Comparison of ENCODE assay signal across 11 mouse cellular contexts in genomic region chr8:108743238-108743637, GRCm38 (mm10).
DNase-seq lines count a peak whose midpoint lies in the region; ATAC-seq and TF ChIP-seq lines count a peak whose summit lies in the region.
"Had no signal": no experiment of that assay in that cellular context is flagged by ENCODE, and none has a peak within 500 bp of the region (broad histone marks: within the 10 kb centered on the region; RNA-seq: fewer than 3 reads in every experiment).

No protein-coding gene starts in this region.

- H3K27me3 ChIP-seq in lung, embryonic 14.5 days (ENCODE audit: insufficient read depth, low read length) = no peaks in the 10 kb centered on the region
- no peaks in the 10 kb centered on the region; the same call in 1 of the 2 replicates for H3K27me3 ChIP-seq in forebrain, embryonic 13.5 days
- no peaks in the 10 kb centered on the region for H3K27me3 ChIP-seq in midbrain, embryonic 11.5 days (ENCODE audit: control insufficient read depth, insufficient read depth, low read length)
- no peaks in the 10 kb centered on the region for H3K27me3 ChIP-seq in midbrain, postnatal 0 days (ENCODE audit: insufficient read depth, low read length)
- H3K27me3 ChIP-seq: midbrain, embryonic 12.5 days had no signal

- no peak for TF ChIP-seq CTCF in lung, embryonic 14.5 days (IDR thresholded peaks at IDR 0.05; ENCODE audit: low read depth)
- no peak for TF ChIP-seq CTCF in midbrain, postnatal 0 days (IDR thresholded peaks at IDR 0.05)

- no peaks in the 10 kb centered on the region for H3K36me3 ChIP-seq in lung, embryonic 14.5 days (ENCODE audit: insufficient read depth)
- peaks cover 5% of the 10 kb centered on the region; the same call in 1 of the 2 replicates for H3K36me3 ChIP-seq in forebrain, embryonic 13.5 days (ENCODE audit: poor library complexity, severe bottlenecking)
- H3K36me3 ChIP-seq in midbrain, embryonic 11.5 days (ENCODE audit: control insufficient read depth, insufficient read depth, low read length) = no peaks in the 10 kb centered on the region
- H3K36me3 ChIP-seq in midbrain, postnatal 0 days (ENCODE audit: insufficient read depth, low read length) = no peaks in the 10 kb centered on the region
- H3K36me3 ChIP-seq: G1E; midbrain, embryonic 12.5 days had no signal

- H3K27ac ChIP-seq in lung, embryonic 14.5 days (ENCODE audit: low read depth) = no peak overlapping the region
- H3K27ac ChIP-seq in forebrain, embryonic 13.5 days = no peak overlapping the region
- no peak overlapping the region for H3K27ac ChIP-seq in midbrain, embryonic 11.5 days (ENCODE audit: low read depth, low read length)
- no peak overlapping the region for H3K27ac ChIP-seq in midbrain, postnatal 0 days (ENCODE audit: low read depth, low read length)
- H3K27ac ChIP-seq: midbrain, embryonic 12.5 days had no signal

- peak; percentile 71 for DNase-seq in 3T3-L1 (ENCODE audit: low read depth, low spot score)
- peak; percentile 81 for DNase-seq in adrenal gland, adult 8-10 months
- peak; percentile 64 to 66 for DNase-seq in heart, adult 9 months (ENCODE audit: low spot score in 2 of 2)
- DNase-seq in lung, embryonic 14.5 days = no peak
- DNase-seq in midbrain, embryonic 11.5 days (ENCODE audit: low spot score, missing footprints) = no peak
- DNase-seq in midbrain, postnatal 0 days (ENCODE audit: low spot score) = no peak
- no peak for DNase-seq in cerebellum, postnatal 36 days
- DNase-seq: cerebellum, adult 9-11 months had no signal

- peaks cover 11% of the 10 kb centered on the region for H3K4me1 ChIP-seq in lung, embryonic 14.5 days (ENCODE audit: insufficient read depth)
- H3K4me1 ChIP-seq in forebrain, embryonic 13.5 days = peaks cover 4% of the 10 kb centered on the region
- peaks cover 3% of the 10 kb centered on the region for H3K4me1 ChIP-seq in midbrain, embryonic 11.5 days (ENCODE audit: control insufficient read depth, insufficient read depth, low read length)
- H3K4me1 ChIP-seq in midbrain, postnatal 0 days (ENCODE audit: insufficient read depth, low read length) = no peaks in the 10 kb centered on the region

- 50% methylated on average over 7 of the region's 7 CpGs for WGBS in lung, embryonic 14.5 days
- WGBS in forebrain, embryonic 13.5 days = 81% methylated on average over 7 of the region's 7 CpGs
- WGBS in midbrain, embryonic 11.5 days = 82% methylated on average over 7 of the region's 7 CpGs
- 74% methylated on average over 7 of the region's 7 CpGs for WGBS in midbrain, postnatal 0 days

- peak; percentile 64; the same call in 1 of the 2 replicates for ATAC-seq in lung, embryonic 14.5 days (ENCODE audit: insufficient read depth)
- ATAC-seq in forebrain, embryonic 13.5 days = no peak
- ATAC-seq in midbrain, embryonic 11.5 days (ENCODE audit: low FRiP score) = no peak
- no peak for ATAC-seq in midbrain, postnatal 0 days (ENCODE audit: low FRiP score)

- no peaks in the 10 kb centered on the region for H3K9me3 ChIP-seq in lung, embryonic 14.5 days (ENCODE audit: low read depth, low read length)
- H3K9me3 ChIP-seq in forebrain, embryonic 13.5 days (replicated peaks) = no peaks in the 10 kb centered on the region
- H3K9me3 ChIP-seq in midbrain, embryonic 11.5 days (ENCODE audit: control insufficient read depth, low read length) = no peaks in the 10 kb centered on the region
- H3K9me3 ChIP-seq in midbrain, postnatal 0 days (ENCODE audit: low read length) = no peaks in the 10 kb centered on the region
- H3K9me3 ChIP-seq: midbrain, embryonic 12.5 days had no signal

- H3K4me3 ChIP-seq in lung, embryonic 14.5 days (ENCODE audit: low read depth, low read length) = no peak overlapping the region
- no peak overlapping the region for H3K4me3 ChIP-seq in forebrain, embryonic 13.5 days
- H3K4me3 ChIP-seq in midbrain, embryonic 11.5 days (ENCODE audit: low read depth, low read length) = no peak overlapping the region
- H3K4me3 ChIP-seq in midbrain, postnatal 0 days (ENCODE audit: low read depth, low read length) = no peak overlapping the region
- H3K4me3 ChIP-seq: midbrain, embryonic 12.5 days had no signal

- H3K9ac ChIP-seq in lung, embryonic 14.5 days = no peak overlapping the region
- H3K9ac ChIP-seq in forebrain, embryonic 13.5 days = no peak overlapping the region
- H3K9ac ChIP-seq in midbrain, embryonic 11.5 days (ENCODE audit: low read length) = no peak overlapping the region
- H3K9ac ChIP-seq in midbrain, postnatal 0 days (replicated peaks; ENCODE audit: low read length, poor library complexity, severe bottlenecking) = no peak overlapping the region
- H3K9ac ChIP-seq: midbrain, embryonic 12.5 days had no signal

- no peak overlapping the region for H3K4me2 ChIP-seq in lung, embryonic 14.5 days
- no peak overlapping the region for H3K4me2 ChIP-seq in forebrain, embryonic 13.5 days
- no peak overlapping the region for H3K4me2 ChIP-seq in midbrain, embryonic 11.5 days
- no peak overlapping the region for H3K4me2 ChIP-seq in midbrain, postnatal 0 days (ENCODE audit: low read depth, low read length, poor library complexity, severe bottlenecking)
- H3K4me2 ChIP-seq: midbrain, embryonic 12.5 days had no signal

Comparison
In these comparisons a context has a peak if more than half of its experiments do, and no peak if none do; other contexts are left out.
1. DNase-seq: peak in 3T3-L1 (single experiment), adrenal gland, adult 8-10 months (single experiment) and heart, adult 9 months (2 of 2); none in lung, embryonic 14.5 days (single experiment), midbrain, embryonic 11.5 days (single experiment), midbrain, postnatal 0 days (single experiment) and cerebellum, postnatal 36 days (0 of 2).